Mouse (Mus musculus): ENCODE measurements around the gene 9530068E07Rik.

- TF ChIP-seq CTCF (IDR thresholded peaks at IDR 0.05; ENCODE audit: insufficient read depth, low read depth, low read length) = no peak
- no peak for TF ChIP-seq POLR2A (IDR thresholded peaks at IDR 0.05; ENCODE audit: insufficient read depth, low read depth, low read length)
These were observed 52.8 kb downstream of the 9530068E07Rik start for GRCm38 (mm10) chr11:52449004-52449403.

All from olfactory bulb, adult 2 months (tissue).